8 mouse cellular contexts compared by ENCODE assay signal in the genomic region with DNA sequence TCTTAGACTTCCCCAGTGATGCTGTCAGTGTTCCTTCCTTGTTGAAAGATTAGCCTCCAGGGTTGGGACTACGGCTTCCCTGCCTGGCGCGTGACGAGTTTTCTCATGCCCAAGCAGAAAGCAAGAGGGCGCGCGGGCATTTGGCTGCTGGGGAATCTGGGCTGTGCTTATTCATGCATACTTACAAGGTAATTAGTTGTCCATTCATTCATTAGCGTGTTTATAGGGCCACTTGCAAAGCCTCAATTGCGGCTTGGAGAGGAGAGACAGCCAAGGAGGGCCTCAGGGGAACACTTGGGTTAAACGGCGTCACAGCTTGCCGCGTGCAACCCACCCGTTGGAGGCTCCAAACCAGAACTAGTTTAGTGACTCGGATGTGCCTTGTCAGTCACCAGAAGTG. TPM values are rescaled to one million over a fixed set of nuclear protein-coding genes. Genes with fewer than 3 reads are reported as not detected.
DNase-seq lines count a peak whose midpoint lies in the region; ATAC-seq and TF ChIP-seq lines count a peak whose summit lies in the region.

No protein-coding gene starts in this region.

- no peak for TF ChIP-seq CTCF in lung, postnatal 0 days (IDR thresholded peaks at IDR 0.05)
- TF ChIP-seq CTCF in lung, adult 2 months (IDR thresholded peaks at IDR 0.05; ENCODE audit: insufficient read depth, low read length) = no peak

- H3K9me3 ChIP-seq in midbrain, embryonic 14.5 days (ENCODE audit: control insufficient read depth, low read length) = no peaks in the 10 kb centered on the region
- H3K9me3 ChIP-seq in midbrain, embryonic 10.5 days (replicated peaks) = no peaks in the 10 kb centered on the region
- no peaks in the 10 kb centered on the region for H3K9me3 ChIP-seq in hindbrain, embryonic 12.5 days (replicated peaks)
- no peaks in the 10 kb centered on the region for H3K9me3 ChIP-seq in lung, postnatal 0 days (ENCODE audit: low read length)

- no peak overlapping the region for H3K27ac ChIP-seq in midbrain, embryonic 14.5 days (replicated peaks; ENCODE audit: low read depth, low read length)
- H3K27ac ChIP-seq in midbrain, embryonic 10.5 days (replicated peaks) = no peak overlapping the region
- H3K27ac ChIP-seq in hindbrain, embryonic 12.5 days = no peak overlapping the region
- no peak overlapping the region for H3K27ac ChIP-seq in lung, postnatal 0 days (ENCODE audit: low read length)

- no peak overlapping the region for H3K4me3 ChIP-seq in midbrain, embryonic 14.5 days (replicated peaks; ENCODE audit: low read depth, low read length)
- no peak overlapping the region for H3K4me3 ChIP-seq in midbrain, embryonic 10.5 days
- H3K4me3 ChIP-seq in hindbrain, embryonic 12.5 days = no peak overlapping the region
- H3K4me3 ChIP-seq in lung, postnatal 0 days (ENCODE audit: low read depth, low read length) = no peak overlapping the region
- no peak overlapping the region for H3K4me3 ChIP-seq in lung, adult 2 months (replicated peaks; ENCODE audit: extremely low read depth, low read depth, low read length)

- peak overlapping the region; percentile 4; the same call in 1 of the 2 replicates for H3K4me2 ChIP-seq in midbrain, embryonic 14.5 days (ENCODE audit: low read length)
- 0 out of 2 replicates have a peak overlapping the region, but pooled peaks have one; percentile 8 for H3K4me2 ChIP-seq in hindbrain, embryonic 12.5 days (replicated peaks)
- no peak overlapping the region for H3K4me2 ChIP-seq in lung, postnatal 0 days (replicated peaks; ENCODE audit: low read depth, low read length)

- 45% methylated on average over 15 of the region's 15 CpGs for WGBS in midbrain, embryonic 14.5 days
- 72% methylated on average over 15 of the region's 15 CpGs for WGBS in midbrain, embryonic 10.5 days
- 34% methylated on average over 15 of the region's 15 CpGs for WGBS in hindbrain, embryonic 12.5 days
- 82% methylated on average over 15 of the region's 15 CpGs for whole genome bisulfite sequencing in lung, postnatal 0 days
- 85% methylated on average over 15 of the region's 15 CpGs for WGBS in lung, adult 2 months

- H3K9ac ChIP-seq in midbrain, embryonic 14.5 days (replicated peaks; ENCODE audit: low read length) = no peak overlapping the region
- H3K9ac ChIP-seq in hindbrain, embryonic 12.5 days = no peak overlapping the region
- no peak overlapping the region for H3K9ac ChIP-seq in lung, postnatal 0 days (replicated peaks; ENCODE audit: low read depth)

- TF ChIP-seq EP300 in lung, postnatal 0 days (IDR thresholded peaks at IDR 0.05) = no peak

- no peaks in the 10 kb centered on the region for H3K27me3 ChIP-seq in midbrain, embryonic 14.5 days (ENCODE audit: control insufficient read depth, insufficient read depth, low read length)
- no peaks in the 10 kb centered on the region for H3K27me3 ChIP-seq in midbrain, embryonic 10.5 days (ENCODE audit: low read depth, poor library complexity, severe bottlenecking)
- H3K27me3 ChIP-seq in hindbrain, embryonic 12.5 days = peaks cover 23% of the 10 kb centered on the region
- H3K27me3 ChIP-seq in lung, postnatal 0 days (replicated peaks; ENCODE audit: insufficient read depth, low read length) = no peaks in the 10 kb centered on the region

- no peaks in the 10 kb centered on the region for H3K36me3 ChIP-seq in midbrain, embryonic 14.5 days (ENCODE audit: control insufficient read depth, insufficient read depth, low read length)
- H3K36me3 ChIP-seq in midbrain, embryonic 10.5 days = no peaks in the 10 kb centered on the region
- H3K36me3 ChIP-seq in hindbrain, embryonic 12.5 days = no peaks in the 10 kb centered on the region
- H3K36me3 ChIP-seq in lung, postnatal 0 days (ENCODE audit: insufficient read depth, low read length) = no peaks in the 10 kb centered on the region

- TF ChIP-seq POLR2A in lung, adult 2 months (IDR thresholded peaks at IDR 0.05; ENCODE audit: borderline replicate concordance, extremely low read depth, low read depth, low read length) = no peak

- ATAC-seq in midbrain, embryonic 14.5 days (ENCODE audit: low FRiP score, low TSS enrichment) = no peak
- ATAC-seq in hindbrain, embryonic 12.5 days (ENCODE audit: low FRiP score) = peak; percentile 76
- no peak for ATAC-seq in lung, postnatal 0 days
- ATAC-seq in megakaryocyte progenitor cell, adult 5-6 weeks (replicated peaks; ENCODE audit: poor library complexity) = no peak

- no peaks in the 10 kb centered on the region for H3K4me1 ChIP-seq in midbrain, embryonic 14.5 days (ENCODE audit: control insufficient read depth, insufficient read depth, low read length)
- peaks cover 3% of the 10 kb centered on the region; the same call in 1 of the 2 replicates for H3K4me1 ChIP-seq in midbrain, embryonic 10.5 days
- peaks cover 4% of the 10 kb centered on the region; the same call in 1 of the 2 replicates for H3K4me1 ChIP-seq in hindbrain, embryonic 12.5 days
- no peaks in the 10 kb centered on the region for H3K4me1 ChIP-seq in lung, postnatal 0 days (ENCODE audit: insufficient read depth, low read depth, low read length)
- no peaks in the 10 kb centered on the region for H3K4me1 ChIP-seq in lung, adult 2 months (ENCODE audit: control insufficient read depth, insufficient read depth, low read length)

- DNase-seq in midbrain, embryonic 14.5 days = peak; percentile 71
- no peak for DNase-seq in midbrain, embryonic 10.5 days (ENCODE audit: low spot score)
- DNase-seq in layer of hippocampus, postnatal 36 days = peak; percentile 52 to 53
- DNase-seq in right cerebral cortex, postnatal 25 days = peak; percentile 34
- DNase-seq in lung, postnatal 0 days (ENCODE audit: low spot score) = no peak
- DNase-seq in lung, adult 2 months = no peak

RNA-seq across cellular contexts. Expression of a gene that starts 44.2 kb away (rescaled TPM):
- 56.8 and 68.4 TPM in 2 replicates for polyA plus RNA-seq in midbrain, embryonic 14.5 days (2014; fragmentation: Nextera tagmentation; extraction: Ambion mirVana)
- 14.4 and 17.7 TPM in 2 replicates for polyA plus RNA-seq in midbrain, embryonic 10.5 days (2016; fragmentation: Nextera tagmentation; extraction: Ambion mirVana)
- 56.8 and 64.7 TPM in 2 replicates for polyA plus RNA-seq in hindbrain, embryonic 12.5 days (2016; fragmentation: Nextera tagmentation; extraction: Ambion mirVana)
- 1 to 10 TPM; 4.3 to 4.4 TPM for total RNA-seq in layer of hippocampus, postnatal 36 days (2021)
- 8.2 and 10.7 TPM in 2 replicates for polyA plus RNA-seq in lung, postnatal 0 days (2015; fragmentation: Nextera tagmentation; extraction: Ambion mirVana)
- total RNA-seq in megakaryocyte progenitor cell, adult 5-6 weeks (2015) = 1.2 and 1.7 TPM in 2 replicates
- 0.25 and 0.34 TPM in 2 replicates for total RNA-seq in megakaryocyte progenitor cell, adult 5-6 weeks (2017)
- 7.3 and 8.0 TPM in 2 replicates for polyA plus RNA-seq in lung, adult 2 months (2012; rRNA removed)

Comparison
In these comparisons a context has a peak if more than half of its experiments do, and no peak if none do; other contexts are left out.
1. DNase-seq: peak in midbrain, embryonic 14.5 days (single experiment), layer of hippocampus, postnatal 36 days (2 of 2) and right cerebral cortex, postnatal 25 days (single experiment); none in midbrain, embryonic 10.5 days (single experiment), lung, postnatal 0 days (single experiment) and lung, adult 2 months (single experiment).